Mouse (Mus musculus): Measurements from ENCODE around the gene Leng9.

- TF ChIP-seq CTCF (IDR thresholded peaks at IDR 0.05; ENCODE audit: low read depth) = no peak
- no peak for TF ChIP-seq EP300 (IDR thresholded peaks at IDR 0.05; ENCODE audit: low read depth)
These were observed 6.7 kb downstream of the Leng9 start for GRCm38 (mm10) chr7:4143506-4143905.
